Mouse (Mus musculus) intestine, postnatal 0 days (tissue): ENCODE results near the gene Ier2. TPM values are rescaled to one million over a fixed set of nuclear protein-coding genes. Genes with fewer than 3 reads are reported as not detected.

Experiments
- ATAC-seq: fragments of 200-750 bp; cut with Nextera tagmentation; 2 replicates; pipeline ENCODE4 v1.8.0; 2017; ENCODE audit warnings: mild to moderate bottlenecking, moderate TSS enrichment, moderate library complexity
- H3K27ac ChIP-seq: fragments of 300-500 bp; sonication (generic); 2 replicates; pipeline ENCODE4 v1.5.1; 2014; ENCODE audit warnings: mild to moderate bottlenecking, low read depth, low read length, moderate library complexity
- H3K27me3 ChIP-seq: fragments of 300-500 bp; sonication (generic); replicated peaks from 2 replicates; pipeline ENCODE4 v1.6.1; 2014; ENCODE audit warnings: low read length, mixed read lengths; ENCODE audit not compliant: control insufficient read depth, insufficient read depth
- H3K36me3 ChIP-seq: fragments of 300-500 bp; sonication (generic); 2 replicates; pipeline ENCODE4 v1.6.1; 2014; ENCODE audit warnings: mild to moderate bottlenecking, moderate library complexity; ENCODE audit not compliant: control insufficient read depth, insufficient read depth
- H3K4me1 ChIP-seq: fragments of 300-500 bp; sonication (generic); replicated peaks from 2 replicates; pipeline ENCODE4 v1.6.1; 2014; ENCODE audit warnings: antibody characterized with exemption, low read length, mixed read lengths; ENCODE audit not compliant: control insufficient read depth, insufficient read depth
- H3K4me2 ChIP-seq: fragments of 300-500 bp; sonication (generic); replicated peaks from 2 replicates; pipeline ENCODE4 v1.6.1; 2014; ENCODE audit warnings: low read depth, mild to moderate bottlenecking, moderate library complexity
- H3K4me3 ChIP-seq: fragments of 300-500 bp; sonication (generic); 2 replicates; pipeline ENCODE4 v1.5.1; 2014; ENCODE audit warnings: low read depth, low read length
- H3K9ac ChIP-seq: fragments of 300-500 bp; sonication (generic); 2 replicates; pipeline ENCODE4 v1.6.1; 2014; ENCODE audit warnings: mild to moderate bottlenecking, low read depth, low read length
- H3K9me3 ChIP-seq: fragments of 300-500 bp; sonication (generic); 2 replicates; pipeline ENCODE4 v1.6.1; 2016; ENCODE audit warnings: mixed run types; ENCODE audit not compliant: control insufficient read depth
- CTCF ChIP-seq: sonication (generic); IDR thresholded peaks from 2 replicates; pipeline ENCODE4 v1.5.1; 2016; ENCODE audit warnings: low read depth, mild to moderate bottlenecking, control low read depth, antibody characterized with exemption, moderate library complexity
- WGBS: fragments of 180-500 bp; shearing (Covaris S2); extraction: QIAGEN DNeasy Blood & Tissue Kit; methylation state at CpG from one replicate; pipeline ENCODE4 v1.1.7; 2014; 5-methylcytosine and 5-hydroxymethylcytosine counted together
- polyA plus RNA-seq: library from polyadenylated mRNA; unstranded; fragments of >200 nt; fragmentation: Nextera tagmentation; extraction: Ambion mirVana; gene quantifications from 2 replicates; pipeline ENCODE4 v1.2.1, GENCODE M21; 2015

Ier2 gene
- polyA plus RNA-seq, 1 experiment from 2014 or later: 79.4 TPM

DNA sequence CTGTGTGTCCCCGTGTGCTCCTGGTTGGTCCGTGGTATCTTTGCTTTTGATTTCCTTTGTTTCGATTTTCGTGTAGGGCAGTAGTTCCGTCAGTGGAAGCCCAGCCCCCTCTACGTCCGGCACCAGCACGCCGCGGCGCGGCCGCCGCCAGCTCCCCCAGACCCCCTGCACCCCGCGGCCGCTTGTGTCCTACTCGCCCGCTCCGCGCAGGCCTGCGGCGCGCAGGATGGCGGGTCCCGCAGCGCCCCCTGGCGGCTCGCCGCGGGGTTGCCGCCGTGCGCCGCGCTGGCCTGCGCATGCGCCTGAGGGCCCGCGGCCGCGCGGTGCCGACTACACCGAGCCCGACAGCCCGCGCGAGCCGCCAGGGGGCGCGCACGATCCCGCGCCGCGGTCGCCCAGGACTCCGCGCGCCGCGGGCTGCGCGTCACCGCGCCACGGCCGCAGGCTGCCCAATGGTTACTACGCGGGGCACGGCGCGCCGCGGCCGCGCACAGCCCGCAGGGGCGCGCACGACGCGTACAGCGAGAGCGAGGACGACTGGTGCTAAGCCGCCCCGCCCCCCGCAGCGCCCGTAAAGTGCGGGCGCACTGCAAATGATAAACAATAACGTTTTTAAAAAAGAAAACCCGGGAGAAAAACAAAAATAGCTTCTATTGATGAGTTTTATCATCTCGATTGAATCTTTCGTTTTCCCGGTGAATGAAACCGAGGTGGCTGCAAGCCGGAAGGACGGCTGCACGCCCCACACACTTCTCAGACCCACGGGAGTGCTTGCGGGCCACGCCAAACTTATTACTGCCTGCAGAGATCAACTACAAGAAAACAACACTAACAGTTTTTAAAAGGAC lies 23.3 kb downstream of the Ier2 start:
- Histone ChIP-seq H3K27ac (peak overlapping the region; percentile 81), H3K9ac (peak overlapping the region; percentile 62), H3K36me3 (no peaks in the 10 kb centered on the region), H3K4me1 (0 out of 2 replicates have a peak, but pooled peaks cover 5% of the 10 kb centered on the region), H3K4me3 (peak overlapping the region; percentile 55), H3K4me2 (peak overlapping the region; percentile 83), H3K9me3 (no peaks in the 10 kb centered on the region), H3K27me3 (no peaks in the 10 kb centered on the region)
- under 1% methylated on average over 105 of the region's 106 CpGs for WGBS
- peak; percentile 96 for ATAC-seq
- peak; percentile 70 for TF ChIP-seq CTCF

DNA sequence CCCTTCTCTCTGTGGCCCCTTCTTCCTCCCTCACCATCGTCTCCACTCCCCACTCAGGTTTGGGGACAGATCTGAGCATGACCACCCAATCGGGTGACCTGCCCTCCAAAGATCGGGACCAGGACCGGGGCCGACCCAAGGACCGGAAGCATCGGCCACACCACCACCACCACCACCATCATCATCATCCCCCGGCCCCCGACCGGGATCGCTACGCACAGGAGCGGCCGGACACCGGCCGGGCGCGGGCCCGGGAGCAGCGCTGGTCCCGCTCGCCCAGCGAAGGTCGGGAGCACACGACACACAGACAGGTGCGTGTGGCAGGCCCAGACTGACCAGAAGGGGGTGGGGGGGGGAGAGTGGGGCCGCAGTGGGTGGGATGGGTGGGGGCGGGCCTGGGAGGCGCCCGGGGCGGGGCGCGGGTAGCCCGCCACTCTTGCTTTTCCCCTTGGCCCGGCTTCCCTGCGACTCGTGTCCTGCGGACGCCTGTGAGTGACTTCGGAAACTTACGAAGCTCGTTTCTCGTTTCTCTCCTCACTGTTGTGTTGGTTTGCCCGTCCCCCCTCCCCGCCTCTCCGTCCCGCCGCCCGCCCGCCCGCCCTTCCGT lies 24.0 kb downstream of the Ier2 start:
- H3K36me3 ChIP-seq: no peaks in the 10 kb centered on the region
- H3K27ac ChIP-seq: peak overlapping the region; percentile 81
- peak; percentile 3; the same call in 1 of the 2 replicates for ATAC-seq
- 0 out of 2 replicates have a peak, but pooled peaks cover 5% of the 10 kb centered on the region for H3K4me1 ChIP-seq
- no peaks in the 10 kb centered on the region for H3K27me3 ChIP-seq
- under 1% methylated on average over 41 of the region's 52 CpGs for WGBS
- H3K4me2 ChIP-seq: peak overlapping the region; percentile 83
- no peak for TF ChIP-seq CTCF
- H3K9me3 ChIP-seq: no peaks in the 10 kb centered on the region
- H3K9ac ChIP-seq: peak overlapping the region; percentile 62
- peak overlapping the region; percentile 55 for H3K4me3 ChIP-seq

DNA sequence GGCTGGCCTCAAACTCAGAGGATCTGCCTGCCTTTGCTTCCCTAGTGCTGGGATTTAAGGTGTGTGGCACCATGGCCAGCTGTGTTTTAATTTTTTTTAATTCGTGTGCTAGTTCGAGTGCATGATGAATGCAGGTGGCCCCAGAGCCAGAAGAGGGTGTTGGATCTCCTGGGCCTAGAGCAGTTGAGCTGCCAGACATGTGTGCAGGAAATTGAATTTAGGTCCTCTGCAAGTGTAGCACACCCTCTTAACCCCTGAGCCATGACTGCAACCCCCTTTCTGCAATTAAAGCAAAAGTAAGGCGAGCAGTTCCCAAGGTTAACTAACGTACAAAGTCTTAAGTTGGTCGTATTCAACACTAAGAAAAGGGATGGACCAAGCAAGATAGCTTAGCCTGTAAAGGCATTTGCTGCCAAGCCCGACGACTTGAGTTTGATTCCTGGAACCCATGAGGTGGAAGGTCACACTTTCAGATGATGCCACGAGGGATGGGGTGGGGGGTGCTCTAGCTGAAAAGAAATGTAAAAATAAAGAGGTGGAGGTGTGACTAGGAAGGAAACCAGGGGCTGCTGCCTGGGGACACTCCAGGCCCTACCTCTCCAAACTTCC lies 24.6 kb downstream of the Ier2 start:
- H3K4me1 ChIP-seq: 0 out of 2 replicates have a peak, but pooled peaks cover 5% of the 10 kb centered on the region
- no peaks in the 10 kb centered on the region for H3K36me3 ChIP-seq
- TF ChIP-seq CTCF: no peak
- 0 out of 2 replicates have a peak overlapping the region, but pooled peaks have one; percentile 81 for H3K27ac ChIP-seq
- H3K27me3 ChIP-seq: no peaks in the 10 kb centered on the region
- 35% methylated on average over 8 of the region's 8 CpGs for WGBS
- H3K4me3 ChIP-seq: peak overlapping the region; percentile 55
- H3K4me2 ChIP-seq: peak overlapping the region; percentile 83
- ATAC-seq: no peak
- H3K9me3 ChIP-seq: no peaks in the 10 kb centered on the region
- peak overlapping the region; percentile 62 for H3K9ac ChIP-seq

DNA sequence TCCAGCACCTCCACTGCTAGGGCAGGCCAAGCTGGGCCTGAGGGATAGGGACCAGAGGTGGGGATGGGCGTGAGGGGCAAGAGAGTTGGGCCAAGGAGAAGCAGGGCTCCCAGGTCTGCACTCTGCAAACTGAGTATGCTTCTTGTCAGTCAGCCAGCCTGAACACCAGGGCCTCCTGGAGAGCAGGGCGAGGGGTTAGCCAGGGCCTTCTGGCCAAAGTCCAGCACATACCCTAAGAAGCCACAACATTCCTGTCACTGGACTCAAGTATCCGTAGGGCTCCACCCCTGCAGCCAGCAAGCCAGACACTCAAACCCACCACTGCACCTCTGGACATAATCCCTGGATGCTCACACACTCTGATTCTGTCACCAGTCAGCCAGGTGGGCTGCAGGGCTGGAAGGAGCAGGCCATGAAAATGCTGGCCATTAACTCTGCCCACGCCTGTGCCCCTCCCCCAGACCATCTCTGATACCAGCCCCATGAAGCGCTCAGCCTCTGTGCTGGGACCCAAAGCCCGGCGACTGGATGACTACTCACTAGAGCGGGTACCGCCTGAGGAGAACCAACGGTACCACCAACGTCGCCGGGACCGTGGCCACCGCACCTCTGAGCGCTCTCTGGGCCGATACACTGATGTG lies 26.5 kb downstream of the Ier2 start:
- H3K4me2 ChIP-seq: no peak overlapping the region
- WGBS: 78% methylated on average over 17 of the region's 17 CpGs
- no peak for TF ChIP-seq CTCF
- H3K36me3 ChIP-seq: no peaks in the 10 kb centered on the region
- no peaks in the 10 kb centered on the region for H3K9me3 ChIP-seq
- no peak overlapping the region for H3K9ac ChIP-seq
- no peaks in the 10 kb centered on the region for H3K27me3 ChIP-seq
- ATAC-seq: no peak
- H3K4me3 ChIP-seq: no peak overlapping the region
- no peak overlapping the region for H3K27ac ChIP-seq
- H3K4me1 ChIP-seq: no peaks in the 10 kb centered on the region

DNA sequence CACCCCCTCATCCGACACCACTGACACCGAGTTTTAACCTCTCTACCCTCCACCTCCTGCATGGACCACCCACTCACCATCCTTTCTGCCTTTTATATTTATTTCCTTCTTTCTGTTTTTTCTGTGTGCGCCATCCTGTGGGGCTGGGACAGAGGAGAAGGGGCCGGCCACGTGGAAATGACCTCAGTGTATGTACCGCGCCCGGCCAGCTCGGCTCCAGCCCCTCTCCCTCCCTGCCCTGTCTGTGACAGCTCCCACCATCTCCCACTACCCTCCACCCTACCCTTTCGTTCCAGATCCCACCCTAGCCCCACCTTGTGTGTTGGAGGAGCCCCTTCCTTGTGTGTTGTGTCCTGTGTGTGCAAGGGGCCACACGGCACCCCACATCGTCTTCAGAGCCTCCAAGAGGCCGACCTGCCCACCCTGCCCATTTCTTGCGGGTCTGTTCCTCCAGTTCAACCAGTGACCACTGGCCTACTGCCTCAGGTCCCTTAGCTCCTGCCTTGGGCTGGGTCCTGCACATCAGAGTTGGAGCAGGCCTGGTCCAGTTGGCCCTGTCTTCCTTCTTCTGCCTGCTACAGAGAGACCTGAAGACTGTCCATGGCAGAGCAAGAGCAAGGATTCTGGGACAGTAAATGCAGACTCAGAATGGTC lies 27.1 kb downstream of the Ier2 start:
- Histone ChIP-seq H3K4me2 (no peak overlapping the region; the same call in 1 of the 2 replicates), H3K9me3 (no peaks in the 10 kb centered on the region), H3K4me1 (no peaks in the 10 kb centered on the region), H3K27me3 (no peaks in the 10 kb centered on the region), H3K36me3 (no peaks in the 10 kb centered on the region), H3K4me3 (no peak overlapping the region), H3K9ac (no peak overlapping the region), H3K27ac (no peak overlapping the region; the same call in 1 of the 2 replicates)
- WGBS: 68% methylated on average over 14 of the region's 14 CpGs
- ATAC-seq: no peak
- no peak for TF ChIP-seq CTCF
